Mouse (Mus musculus) hindbrain, postnatal 0 days (tissue): ENCODE measurements around the gene Rpl9-ps1. TPM values are rescaled to one million over a fixed set of nuclear protein-coding genes. Genes with fewer than 3 reads are reported as not detected.

Experiments
- ATAC-seq: fragments of 200-750 bp; cut with Nextera tagmentation; 2 replicates; pipeline ENCODE4 v1.8.0; 2017; ENCODE audit warnings: mild to moderate bottlenecking, moderate TSS enrichment, moderate library complexity
- DNase-seq: peaks from one replicate; pipeline ENCODE4 v3.0.0-alpha.2; 2015; ENCODE audit warnings: low spot score
- H3K27ac ChIP-seq: fragments of 300-500 bp; sonication (generic); 2 replicates; pipeline ENCODE4 v1.5.1; 2014; ENCODE audit warnings: mild to moderate bottlenecking
- H3K27me3 ChIP-seq: fragments of 300-500 bp; sonication (generic); 2 replicates; pipeline ENCODE4 v1.6.1; 2014; ENCODE audit warnings: low read length, mixed read lengths; ENCODE audit not compliant: insufficient read depth
- H3K36me3 ChIP-seq: fragments of 300-500 bp; sonication (generic); 2 replicates; pipeline ENCODE4 v1.6.1; 2014; ENCODE audit warnings: low read length, mixed read lengths; ENCODE audit not compliant: insufficient read depth
- H3K4me1 ChIP-seq: fragments of 300-500 bp; sonication (generic); 2 replicates; pipeline ENCODE4 v1.6.1; 2014; ENCODE audit warnings: antibody characterized with exemption, low read length, mixed read lengths; ENCODE audit not compliant: insufficient read depth
- H3K4me2 ChIP-seq: fragments of 300-500 bp; sonication (generic); 2 replicates; pipeline ENCODE4 v1.6.1; 2014; ENCODE audit warnings: low read depth, mild to moderate bottlenecking, low read length, moderate library complexity, mixed read lengths
- H3K4me3 ChIP-seq: fragments of 300-500 bp; sonication (generic); 2 replicates; pipeline ENCODE4 v1.5.1; 2014; ENCODE audit warnings: low read length
- H3K9ac ChIP-seq: fragments of 300-500 bp; sonication (generic); replicated peaks from 2 replicates; pipeline ENCODE4 v1.6.1; 2014; ENCODE audit warnings: mild to moderate bottlenecking, low read length, moderate library complexity, mixed read lengths
- H3K9me3 ChIP-seq: fragments of 300-500 bp; sonication (generic); 2 replicates; pipeline ENCODE4 v1.6.1; 2016; ENCODE audit warnings: low read length, mixed read lengths
- CTCF ChIP-seq: IDR thresholded peaks from 2 replicates; pipeline ENCODE4 v1.5.1; 2016; ENCODE audit warnings: antibody characterized with exemption, control low read depth, low read depth
- WGBS: fragments of 180-500 bp; shearing (Covaris S2); extraction: QIAGEN DNeasy Blood & Tissue Kit; methylation state at CpG from one replicate; pipeline ENCODE4 v1.1.7; 2014; 5-methylcytosine and 5-hydroxymethylcytosine counted together
- polyA plus RNA-seq: library from polyadenylated mRNA; unstranded; fragments of >200 nt; fragmentation: Nextera tagmentation; extraction: Ambion mirVana; gene quantifications from 2 replicates; pipeline ENCODE4 v1.2.1, GENCODE M21; 2015
- total RNA-seq: library from RNA; depleted of rRNA; stranded (reverse); fragments of >200 nt; gene quantifications from 2 replicates; pipeline ENCODE4 v1.2.3, GENCODE M21; 2014

Rpl9-ps1 gene
- total and polyA plus RNA-seq, 2 experiments from 2014 or later = not detected

GRCm38 (mm10) chr11:83606396-83606795 lies 39.0 kb downstream of the Rpl9-ps1 start:
- H3K9ac ChIP-seq = no peak overlapping the region
- ATAC-seq (no peak), DNase-seq (no peak)
- WGBS = 38% methylated on average over 1 of the region's 1 CpGs
- H3K4me3 ChIP-seq = no peak overlapping the region
- no peaks in the 10 kb centered on the region for H3K9me3 ChIP-seq
- no peaks in the 10 kb centered on the region for H3K36me3 ChIP-seq
- no peaks in the 10 kb centered on the region for H3K27me3 ChIP-seq
- TF ChIP-seq CTCF = no peak
- H3K4me2 ChIP-seq = no peak overlapping the region
- no peaks in the 10 kb centered on the region for H3K4me1 ChIP-seq
- no peak overlapping the region for H3K27ac ChIP-seq

GRCm38 (mm10) chr11:83605535-83605934 lies 39.9 kb downstream of the Rpl9-ps1 start:
- Histone ChIP-seq H3K4me3 (no peak overlapping the region), H3K9ac (no peak overlapping the region), H3K36me3 (no peaks in the 10 kb centered on the region), H3K4me2 (no peak overlapping the region), H3K27ac (no peak overlapping the region), H3K9me3 (no peaks in the 10 kb centered on the region), H3K27me3 (no peaks in the 10 kb centered on the region), H3K4me1 (no peaks in the 10 kb centered on the region)
- 95% methylated on average over 3 of the region's 3 CpGs for WGBS
- no peak for TF ChIP-seq CTCF
- DNase-seq (no peak), ATAC-seq (no peak)

GRCm38 (mm10) chr11:83604698-83605097 lies 40.7 kb downstream of the Rpl9-ps1 start:
- H3K4me1 ChIP-seq = no peaks in the 10 kb centered on the region
- H3K9ac ChIP-seq = no peak overlapping the region
- no peaks in the 10 kb centered on the region for H3K27me3 ChIP-seq
- no peak for TF ChIP-seq CTCF
- H3K27ac ChIP-seq = no peak overlapping the region
- H3K4me3 ChIP-seq = no peak overlapping the region
- H3K36me3 ChIP-seq = no peaks in the 10 kb centered on the region
- ATAC-seq (no peak), DNase-seq (no peak)
- no peak overlapping the region for H3K4me2 ChIP-seq
- 92% methylated on average over 4 of the region's 4 CpGs for WGBS
- H3K9me3 ChIP-seq = no peaks in the 10 kb centered on the region

- Histone ChIP-seq H3K4me1 (no peaks in the 10 kb centered on the region), H3K27me3 (no peaks in the 10 kb centered on the region), H3K4me3 (no peak overlapping the region), H3K36me3 (no peaks in the 10 kb centered on the region), H3K9me3 (no peaks in the 10 kb centered on the region), H3K9ac (no peak overlapping the region), H3K4me2 (no peak overlapping the region), H3K27ac (no peak overlapping the region)
- no peak for TF ChIP-seq CTCF
- DNase-seq = no peak
- no peak for ATAC-seq
- WGBS = 95% methylated on average over 3 of the region's 3 CpGs
These were observed 42.0 kb downstream of the Rpl9-ps1 start for GRCm38 (mm10) chr11:83603399-83603798.

GRCm38 (mm10) chr11:83600576-83600975 lies 44.8 kb downstream of the Rpl9-ps1 start:
- Histone ChIP-seq H3K4me2 (no peak overlapping the region), H3K27ac (no peak overlapping the region), H3K9me3 (no peaks in the 10 kb centered on the region), H3K9ac (no peak overlapping the region), H3K27me3 (no peaks in the 10 kb centered on the region), H3K36me3 (no peaks in the 10 kb centered on the region), H3K4me1 (no peaks in the 10 kb centered on the region), H3K4me3 (no peak overlapping the region)
- no peak for DNase-seq
- WGBS = 80% methylated on average over 2 of the region's 2 CpGs
- TF ChIP-seq CTCF = no peak
- ATAC-seq = no peak

- no peak for ATAC-seq
- Histone ChIP-seq H3K9ac (no peak overlapping the region), H3K27ac (no peak overlapping the region), H3K27me3 (no peaks in the 10 kb centered on the region), H3K4me3 (no peak overlapping the region), H3K9me3 (no peaks in the 10 kb centered on the region), H3K36me3 (no peaks in the 10 kb centered on the region), H3K4me1 (no peaks in the 10 kb centered on the region), H3K4me2 (no peak overlapping the region)
- 85% methylated on average over 3 of the region's 3 CpGs for WGBS
- no peak for DNase-seq
- no peak for TF ChIP-seq CTCF
These were observed 46.4 kb downstream of the Rpl9-ps1 start for GRCm38 (mm10) chr11:83598991-83599390.

- ATAC-seq = no peak
- no peaks in the 10 kb centered on the region for H3K27me3 ChIP-seq
- no peak overlapping the region for H3K4me3 ChIP-seq
- H3K4me2 ChIP-seq = no peak overlapping the region
- DNase-seq = no peak
- no peak for TF ChIP-seq CTCF
- H3K9ac ChIP-seq = no peak overlapping the region
- WGBS = 88% methylated on average over 3 of the region's 3 CpGs
- H3K4me1 ChIP-seq = no peaks in the 10 kb centered on the region
- H3K36me3 ChIP-seq = no peaks in the 10 kb centered on the region
- H3K27ac ChIP-seq = no peak overlapping the region
- no peaks in the 10 kb centered on the region for H3K9me3 ChIP-seq
These were observed 47.1 kb downstream of the Rpl9-ps1 start for GRCm38 (mm10) chr11:83598207-83598837.
